Mouse (Mus musculus): ENCODE measurements at regions not wholly inside any gene's neighbourhood (a gene's known extent, or its start where the extent isn't known, plus 50 kb on each side); places are given as distances from the start of the nearest gene placed in this dataset.

- in situ Hi-C loops (cut with MboI, MseI), result loop anchor here (25.0 kb wide), 2 partner anchors 555 to 1770 kb away; no protein-coding TSS in a partner anchor
Observed at GRCm38 (mm10) chr15:43782126-43782632, 3648.0 kb downstream of the 9330182O14Rik start.

GRCm38 (mm10) chr15:43784171-43784570 is 3650.0 kb downstream of the 9330182O14Rik start:
- in situ Hi-C loops (cut with MboI, MseI), result loop anchor here (25.0 kb wide), 2 partner anchors 553 to 1772 kb away; no protein-coding TSS in a partner anchor

- in situ Hi-C loops (cut with MboI, MseI), result no loop called here
Observed at GRCm38 (mm10) chr15:43803342-43803741, 3669.2 kb downstream of the 9330182O14Rik start.
